Mouse (Mus musculus): Measurements from ENCODE around the gene Nat8f4.
A peak's percentile ranks its signal among the peaks of the same experiment; 100 is the strongest.
"Not testable (repeated sequence)": the region's sequence is repeated elsewhere in the genome, so short reads cannot be mapped to it uniquely, and the experiment has no call there.

Gene Nat8f4

DNA sequence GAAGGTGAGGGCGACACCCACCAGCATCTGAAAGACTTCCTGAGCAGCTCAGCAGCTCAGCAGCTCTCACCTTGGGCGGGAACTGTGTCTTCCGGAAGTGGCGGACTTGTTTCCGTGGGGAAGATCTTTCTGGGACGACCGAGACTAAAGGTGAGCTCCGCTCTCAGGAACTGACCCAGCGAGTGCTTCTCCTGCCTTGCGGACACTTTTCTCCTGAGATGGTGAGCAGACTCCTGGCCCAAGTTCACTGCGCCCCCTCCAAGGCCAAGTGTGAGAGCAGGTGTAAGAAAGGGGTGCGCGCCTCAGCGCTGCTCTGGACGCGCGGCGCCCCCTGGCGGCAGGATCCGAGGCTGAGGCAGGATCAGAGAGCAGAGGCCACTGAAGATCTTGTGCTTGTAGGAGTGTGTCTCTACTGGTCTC is at the start of gene Nat8f4:
Gene Nat8f4 (minus strand): TSS at position 243 of the 420 bp plus-strand sequence.
- peak; percentile 84 to 88 for DNase-seq

DNA sequence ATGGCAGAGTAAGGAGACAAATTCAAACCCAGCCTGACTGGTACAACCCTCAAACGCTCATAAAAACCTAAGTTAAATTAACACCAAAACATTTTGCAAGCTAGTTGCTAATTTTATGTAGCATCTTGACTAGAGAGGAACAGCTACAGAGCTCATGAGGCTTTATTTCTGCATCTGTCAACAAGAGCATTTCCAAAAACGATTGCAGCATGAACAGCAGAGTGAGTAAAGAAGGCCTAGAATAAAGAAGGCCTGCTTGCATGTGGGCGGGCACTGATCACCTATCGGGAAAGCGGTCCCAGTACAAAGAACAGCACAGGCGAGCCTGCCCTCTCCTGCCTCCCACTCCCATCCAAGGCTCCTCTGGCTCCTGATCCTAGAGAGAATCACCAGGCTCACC is 43.9 kb upstream of the Nat8f4 start:
- no peak for DNase-seq

DNA sequence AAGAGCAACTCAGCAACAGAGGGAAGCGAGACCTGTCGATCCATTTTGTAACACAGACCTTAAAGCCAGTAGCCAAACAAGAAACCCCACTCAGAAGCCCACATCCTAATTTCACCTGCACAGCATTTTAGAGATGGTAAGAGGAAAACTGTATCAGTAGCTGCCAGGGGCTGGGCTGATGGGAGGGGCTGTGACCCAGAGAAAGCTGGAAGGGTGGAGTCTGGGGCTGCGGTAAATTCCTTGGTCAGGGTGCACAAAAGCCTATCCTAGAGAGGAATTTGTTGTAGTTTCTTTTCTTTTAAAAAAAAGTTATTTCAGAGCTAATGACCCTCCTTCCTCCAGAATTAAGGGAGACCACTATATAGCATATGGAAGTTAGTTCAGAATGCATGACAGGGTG is 37.8 kb upstream of the Nat8f4 start:
- DNase-seq, result no peak

DNA sequence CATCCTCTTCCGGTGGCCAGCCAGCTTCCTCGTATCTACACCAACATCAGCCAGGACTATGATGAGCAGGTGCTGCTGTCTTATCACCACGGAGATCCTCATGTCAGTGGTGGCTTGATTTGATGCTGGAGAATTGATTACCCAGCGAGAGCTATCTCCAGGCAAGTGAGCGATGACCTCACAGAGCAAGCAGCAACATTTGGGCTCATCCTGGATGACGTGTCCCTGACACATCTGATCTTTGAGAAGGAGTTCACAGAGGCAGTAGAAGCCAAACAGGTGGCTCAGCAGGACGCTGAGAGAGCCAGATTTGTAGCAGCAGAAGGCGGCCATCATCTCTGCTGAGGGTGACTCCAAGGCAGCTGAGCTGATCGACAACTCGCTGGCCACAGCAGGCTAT is 34.0 kb upstream of the Nat8f4 start:
- DNase-seq, result no peak

DNA sequence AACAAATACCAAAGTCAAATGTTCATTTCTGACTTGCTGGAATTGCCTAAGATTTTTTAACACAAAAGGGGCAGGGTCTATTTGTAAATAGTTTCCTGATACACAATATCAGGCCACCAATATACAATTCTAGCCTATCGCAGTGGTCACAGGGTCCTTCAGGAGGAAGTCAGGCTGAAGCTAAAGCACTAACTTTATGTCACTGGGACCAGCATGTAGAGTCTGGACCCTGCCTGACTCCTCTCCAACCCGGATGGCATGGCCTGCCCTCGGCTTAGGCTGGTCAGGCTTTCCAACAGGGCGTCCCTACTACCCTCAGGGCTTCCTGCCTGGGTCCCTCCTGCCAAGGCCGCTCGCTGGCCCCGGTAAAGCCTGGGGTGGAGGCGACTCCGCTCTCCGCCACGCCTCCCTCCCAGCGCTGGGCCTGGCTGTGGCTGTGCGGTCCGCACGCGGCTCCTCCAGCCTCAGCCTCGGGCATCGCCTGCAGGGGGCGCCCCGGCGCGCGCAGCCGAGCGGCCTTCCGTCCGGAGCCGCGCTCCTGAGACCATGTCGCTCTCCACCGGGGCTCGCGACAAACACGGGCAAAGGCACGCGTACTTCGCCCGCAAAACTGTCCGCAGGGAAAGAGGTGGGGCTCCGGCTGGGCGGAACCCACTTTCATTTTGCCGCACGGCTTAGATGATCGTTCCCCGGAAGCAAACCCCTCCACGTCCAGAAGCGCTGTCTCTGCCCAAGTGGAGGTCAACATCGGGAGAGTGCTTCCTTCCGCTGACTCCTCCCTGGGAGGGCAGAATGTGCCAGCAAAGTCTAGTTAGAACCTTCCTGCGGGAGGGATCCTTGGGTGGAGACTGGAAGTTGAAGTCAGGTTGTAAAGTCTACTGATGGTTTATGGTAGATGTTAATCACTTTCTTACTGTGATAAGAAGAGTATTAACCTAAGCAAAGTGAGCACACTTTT is 32.1 kb upstream of the Nat8f4 start:
- DNase-seq, result peak; percentile 85 to 91

DNA sequence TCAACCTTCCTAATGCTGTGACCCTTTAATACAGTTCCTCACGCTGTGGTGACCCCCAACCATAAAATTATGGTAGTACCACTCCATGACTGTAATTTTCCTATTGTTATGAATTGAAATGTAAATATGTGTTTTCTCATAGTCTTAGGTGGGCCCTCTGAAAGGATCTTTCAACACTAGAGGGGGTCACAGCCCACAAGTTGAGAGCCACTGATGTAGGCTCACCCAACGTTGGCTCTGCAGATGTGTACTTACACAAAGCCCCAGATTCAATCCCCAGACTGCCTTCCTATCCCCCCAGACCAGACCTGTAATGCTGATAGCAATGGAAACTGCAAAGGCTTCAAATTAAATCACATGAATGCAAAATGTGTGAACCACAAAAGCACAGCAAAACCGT is 31.0 kb upstream of the Nat8f4 start:
- no peak for DNase-seq

DNA sequence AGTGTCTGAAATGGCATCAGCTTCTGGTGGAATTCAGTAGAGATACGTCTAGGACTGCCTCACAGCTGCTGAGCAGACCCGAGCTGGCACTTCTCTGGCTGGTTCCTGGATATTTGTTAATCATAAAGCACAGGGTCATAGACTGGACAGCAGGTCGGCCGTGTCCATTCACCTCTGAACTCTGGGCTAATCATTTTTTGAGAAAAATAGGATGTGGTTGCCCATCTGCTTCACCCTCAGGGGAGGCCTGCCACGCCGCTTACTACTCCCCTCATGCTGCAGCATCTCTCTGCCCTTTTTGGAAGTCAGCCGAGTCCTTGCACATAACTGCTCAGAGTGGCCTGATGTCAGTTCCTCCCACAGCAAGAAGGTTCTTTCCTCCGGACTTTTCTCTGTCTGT is 29.4 kb upstream of the Nat8f4 start:
- peak; percentile 30 to 54 for DNase-seq

DNA sequence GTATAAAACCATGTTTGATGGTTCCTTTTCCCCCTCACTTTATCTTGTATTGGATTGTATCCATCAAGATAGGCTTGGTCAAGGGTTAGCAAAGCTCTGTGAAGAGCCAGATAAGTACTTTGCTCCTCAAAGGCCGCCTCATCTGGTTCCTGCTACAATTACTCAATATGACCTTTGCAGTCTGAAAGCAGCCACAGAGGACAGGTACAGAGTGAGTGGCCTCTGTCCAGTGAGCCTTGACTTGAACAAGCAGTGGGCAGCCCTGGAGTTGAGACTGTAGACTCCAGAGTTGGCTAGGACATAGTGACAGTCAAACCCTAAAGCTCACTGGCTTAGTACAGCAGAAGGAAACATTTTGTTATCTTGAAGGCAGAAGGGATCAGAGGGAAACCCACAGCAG is 24.6 kb upstream of the Nat8f4 start:
- no peak for DNase-seq

DNA sequence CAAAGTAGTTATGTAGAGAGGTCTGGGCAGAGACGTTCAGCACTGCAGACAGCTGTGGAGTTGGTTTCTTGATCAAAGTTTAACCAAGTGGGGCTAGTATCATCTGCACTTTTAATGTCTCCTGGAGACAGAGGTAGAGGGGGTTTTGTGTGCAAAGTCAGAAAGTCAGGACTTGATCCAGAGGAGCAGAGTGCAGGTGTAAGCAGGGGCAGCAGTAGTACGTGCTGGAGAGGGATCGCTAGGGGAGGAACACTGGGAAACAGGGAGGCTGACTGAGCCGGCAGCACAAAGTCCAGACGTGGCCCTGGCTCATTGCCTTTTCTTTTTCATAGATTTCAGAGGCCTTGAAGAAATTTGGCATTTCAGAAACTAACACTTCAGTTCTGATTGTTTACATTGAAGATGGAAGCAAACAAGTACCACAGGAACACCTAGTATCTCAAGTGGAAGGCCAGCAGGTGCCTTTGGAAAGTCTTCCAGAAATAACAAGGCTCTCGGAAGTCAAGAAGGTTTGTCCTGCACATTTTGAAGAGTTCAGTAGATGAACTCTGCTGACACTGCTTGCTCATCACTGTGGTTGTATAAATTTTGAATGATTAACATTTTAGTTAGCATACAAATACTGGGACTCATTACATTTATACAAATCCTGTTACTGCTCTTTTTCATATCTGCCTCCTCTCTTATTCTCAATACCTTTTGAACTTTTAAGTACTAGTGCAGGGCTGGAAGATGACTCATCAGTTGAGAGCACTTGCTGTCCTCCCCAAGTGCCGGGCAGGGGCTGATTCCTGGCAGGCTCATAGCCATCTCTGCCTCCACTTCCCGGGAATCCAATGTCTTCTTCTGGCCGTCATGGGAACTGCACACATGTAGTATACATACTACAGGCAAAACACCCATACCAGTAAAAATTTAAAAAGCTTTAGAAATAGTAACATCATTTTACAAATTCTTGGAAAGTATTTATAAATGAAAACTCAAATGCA is 23.1 kb upstream of the Nat8f4 start:
- peak; percentile 24 to 45 for DNase-seq

DNA sequence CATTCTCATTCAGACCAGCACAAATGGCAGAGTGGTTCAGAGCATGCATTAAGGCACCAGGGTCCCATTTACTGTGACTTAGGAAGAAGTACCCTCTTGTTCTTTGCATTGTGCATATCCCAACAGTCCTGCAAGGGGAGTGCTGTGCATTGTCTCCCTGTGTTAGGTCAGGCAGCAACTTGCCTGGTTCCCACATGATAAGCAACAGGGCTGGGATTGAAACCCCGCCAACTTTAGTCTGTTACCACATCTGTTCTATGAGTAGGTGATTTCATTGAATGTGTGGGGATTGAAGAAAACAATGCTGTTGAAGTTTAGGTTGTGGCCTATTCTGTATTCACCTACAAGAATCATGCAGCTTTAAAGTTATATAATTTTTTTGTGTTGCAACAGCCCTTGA is 22.0 kb upstream of the Nat8f4 start:
- DNase-seq, result no peak

DNA sequence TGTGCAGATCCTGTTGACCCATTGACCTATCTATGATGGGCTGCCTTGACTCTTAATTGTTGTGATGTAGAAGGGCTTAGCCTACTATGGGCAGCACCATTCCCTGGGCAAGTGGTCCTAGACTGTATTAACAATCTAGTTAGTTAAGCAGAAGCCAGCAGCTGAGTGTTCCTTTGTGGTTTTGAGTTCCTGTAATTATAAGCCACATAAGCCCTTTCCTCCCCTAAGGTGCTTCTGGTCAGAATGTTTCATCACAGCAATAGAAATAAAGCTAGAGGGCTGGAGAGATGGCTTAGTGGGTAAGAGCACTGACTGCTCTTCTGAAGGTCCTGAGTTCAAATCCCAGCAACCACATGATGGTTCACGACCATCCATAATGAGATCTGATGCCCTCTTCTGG is 19.0 kb upstream of the Nat8f4 start:
- DNase-seq, result no peak

DNA sequence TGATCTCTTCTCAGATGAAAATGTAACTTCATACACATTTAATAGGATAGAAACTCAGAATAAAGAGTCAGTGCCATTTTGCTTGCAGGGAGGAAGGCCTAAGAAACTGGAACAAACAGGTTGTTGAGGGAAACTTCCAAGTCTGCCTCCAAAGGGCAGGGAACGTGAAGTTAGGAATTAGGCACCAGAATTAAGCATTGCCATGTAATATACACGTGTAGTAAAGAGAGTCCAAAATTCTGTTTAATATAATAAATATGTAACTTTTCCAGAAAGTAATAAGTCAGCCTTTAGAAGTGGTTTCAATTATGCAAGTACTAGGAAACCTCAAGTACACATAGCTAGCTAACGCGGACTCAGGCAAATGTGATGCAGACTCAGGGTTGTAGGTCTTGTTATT is 14.7 kb upstream of the Nat8f4 start:
- DNase-seq, result no peak

DNA sequence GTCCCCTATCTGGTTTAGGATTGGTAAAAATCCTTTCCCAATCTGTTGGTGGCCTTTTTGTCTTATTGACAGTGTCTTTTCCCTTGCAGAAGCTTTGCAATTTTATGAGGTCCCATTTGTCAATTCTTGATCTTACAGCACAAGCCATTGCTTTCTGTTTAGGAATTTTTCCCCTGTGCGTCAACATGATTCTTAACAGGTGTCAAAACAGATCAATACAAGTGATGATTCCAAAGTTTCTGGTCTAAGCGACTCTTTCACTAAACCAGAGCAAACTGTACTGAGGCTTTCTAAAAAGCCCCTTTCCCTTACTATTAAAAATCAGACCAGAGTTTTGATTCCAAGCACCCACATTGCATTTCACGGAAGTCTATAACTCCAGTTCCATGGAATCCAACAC is 13.7 kb upstream of the Nat8f4 start:
- DNase-seq, result not testable (repeated sequence)

DNA sequence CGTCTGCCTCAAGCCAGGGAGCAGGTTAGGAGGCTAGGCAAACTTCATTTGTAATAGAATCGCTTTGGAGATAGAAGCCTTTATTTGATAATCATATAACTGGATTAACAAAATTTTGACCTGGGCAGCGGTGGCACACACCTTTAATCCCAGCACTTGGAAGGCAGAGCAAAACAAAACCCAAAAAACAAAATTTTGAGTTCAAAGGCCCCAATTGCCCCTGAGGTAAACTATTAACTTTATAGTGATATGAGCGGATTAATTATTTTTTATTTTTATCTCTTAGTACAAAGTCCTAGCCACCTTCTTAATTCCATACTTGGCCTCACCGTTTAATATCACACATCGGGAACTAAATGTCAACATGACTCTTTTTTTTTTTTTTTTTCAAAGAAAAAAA is 11.9 kb upstream of the Nat8f4 start:
- no peak for DNase-seq

DNA sequence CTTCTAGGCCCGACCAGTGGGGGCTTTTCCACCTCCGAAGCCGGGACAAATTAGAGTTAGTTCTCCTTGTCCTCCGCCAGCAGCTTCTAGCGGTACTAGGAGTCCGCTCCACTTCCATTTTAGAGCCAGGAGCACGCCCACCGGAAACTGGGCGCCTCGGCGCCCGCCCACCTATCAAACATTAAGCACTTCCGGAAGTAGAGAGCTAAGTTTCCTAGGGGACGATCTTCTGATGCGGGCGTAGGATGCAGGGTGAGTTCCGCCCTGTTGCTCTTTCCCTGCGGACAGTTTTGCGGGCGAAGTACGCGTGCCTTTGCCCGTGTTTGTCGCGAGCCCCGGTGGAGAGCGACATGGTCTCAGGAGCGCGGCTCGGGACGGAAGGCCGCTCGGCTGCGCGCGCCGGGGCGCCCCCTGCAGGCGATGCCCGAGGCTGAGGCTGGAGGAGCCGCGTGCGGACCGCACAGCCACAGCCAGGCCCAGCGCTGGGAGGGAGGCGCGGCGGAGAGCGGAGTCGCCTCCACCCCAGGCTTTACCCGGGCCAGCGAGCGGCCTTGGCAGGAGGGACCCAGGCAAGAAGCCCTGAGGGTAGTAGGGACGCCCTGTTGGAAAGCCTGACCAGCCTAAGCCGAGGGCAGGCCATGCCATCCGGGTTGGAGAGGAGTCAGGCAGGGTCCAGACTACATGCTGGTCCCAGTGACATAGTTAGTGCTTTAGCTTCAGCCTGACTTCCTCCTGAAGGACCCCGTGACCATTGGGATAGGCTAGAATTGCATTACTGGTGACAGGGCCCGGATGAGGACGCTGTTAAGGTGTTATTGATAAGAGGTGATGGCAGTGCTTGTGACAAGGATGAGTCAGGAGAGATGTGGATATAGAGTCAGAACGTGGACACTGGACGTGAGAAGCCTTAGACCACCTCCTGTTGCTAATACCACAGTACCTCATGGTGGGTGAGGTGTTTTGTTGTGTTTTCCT is 11.1 kb upstream of the Nat8f4 start, which contains the start of gene Nat8f1:
Gene Nat8f1 (minus strand): TSS at position 149 of the 975 bp plus-strand sequence.
- DNase-seq, result peak; percentile 89 to 94

DNA sequence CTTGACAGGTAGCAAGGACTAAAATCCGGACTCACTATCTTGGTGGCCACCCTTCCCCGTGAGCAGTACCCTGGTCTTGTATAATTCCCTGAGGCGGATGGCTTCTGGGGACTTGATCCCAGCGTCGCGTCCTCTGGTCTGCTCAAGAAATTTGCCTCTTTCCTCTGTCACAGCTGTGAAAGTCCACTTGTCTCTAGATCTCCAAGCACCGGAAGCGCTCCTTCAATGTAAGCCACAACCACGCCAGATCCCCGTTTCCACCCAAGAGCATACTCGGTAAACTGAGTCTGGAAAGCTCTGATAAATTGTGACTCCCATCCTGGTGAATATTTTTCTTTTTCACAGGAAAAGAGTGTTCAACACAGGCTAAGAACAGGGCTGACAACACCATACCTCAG is 10.5 kb upstream of the Nat8f4 start:
- no peak for DNase-seq

DNA sequence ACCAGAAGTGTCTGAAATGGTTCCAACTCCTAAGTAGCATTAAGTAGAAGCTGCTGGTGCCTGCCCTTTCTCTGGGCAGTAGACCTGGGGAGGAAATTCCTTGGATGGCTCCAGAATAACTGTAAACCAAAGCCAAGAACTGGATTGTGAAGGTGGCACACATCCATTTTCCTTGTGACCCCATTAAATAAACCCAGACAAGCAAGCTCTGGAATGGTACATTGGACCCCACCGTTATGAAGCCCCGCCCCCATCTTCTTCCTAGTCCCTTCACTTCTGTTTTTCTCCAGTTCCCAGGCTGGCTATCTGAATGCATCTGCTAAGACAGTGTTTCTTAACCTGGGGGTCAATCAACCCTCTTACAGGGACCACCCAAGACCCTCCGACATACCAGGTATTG is 6.9 kb upstream of the Nat8f4 start, which contains the start of gene Tprkb:
Gene Tprkb (plus strand): TSS at position 279 of the 400 bp plus-strand sequence.
- DNase-seq, result no peak

DNA sequence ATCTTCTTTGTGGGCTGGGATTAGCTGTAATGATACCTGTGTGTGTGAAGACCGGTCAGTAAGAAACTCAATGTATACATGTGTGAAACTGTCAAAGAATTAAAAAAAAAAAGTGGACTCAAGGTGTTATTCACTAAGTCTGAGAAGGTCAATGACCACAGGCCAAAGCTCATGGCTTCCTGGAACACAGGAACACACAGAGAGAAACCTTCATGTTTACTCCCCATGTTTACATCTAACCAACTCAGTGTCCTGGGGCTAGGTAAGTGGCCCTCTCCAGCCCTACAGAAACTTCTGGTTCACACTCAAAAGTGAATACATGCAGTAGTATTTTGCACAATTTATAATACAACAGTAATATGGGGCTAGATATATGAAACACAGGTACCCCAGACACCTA is 5.0 kb upstream of the Nat8f4 start:
- no peak for DNase-seq

DNA sequence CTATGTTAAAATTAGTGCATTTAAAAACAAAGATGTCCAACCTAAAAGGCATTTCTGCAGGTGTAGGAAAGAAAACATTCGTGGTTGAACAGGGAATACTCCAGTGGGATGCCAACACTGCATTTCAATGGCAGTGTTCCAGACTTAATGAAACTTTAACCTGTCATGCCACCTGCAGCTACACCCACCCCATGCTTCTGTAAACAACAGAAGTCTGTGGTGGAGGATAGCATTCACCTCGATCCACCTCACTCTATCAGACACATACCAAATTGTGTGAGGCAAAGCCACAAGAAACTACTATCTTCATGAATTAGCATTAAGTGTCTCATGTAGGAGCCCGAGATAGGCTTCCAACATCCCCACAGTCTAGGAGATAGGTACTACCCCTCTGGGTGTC is 3.7 kb upstream of the Nat8f4 start:
- DNase-seq, result no peak

DNA sequence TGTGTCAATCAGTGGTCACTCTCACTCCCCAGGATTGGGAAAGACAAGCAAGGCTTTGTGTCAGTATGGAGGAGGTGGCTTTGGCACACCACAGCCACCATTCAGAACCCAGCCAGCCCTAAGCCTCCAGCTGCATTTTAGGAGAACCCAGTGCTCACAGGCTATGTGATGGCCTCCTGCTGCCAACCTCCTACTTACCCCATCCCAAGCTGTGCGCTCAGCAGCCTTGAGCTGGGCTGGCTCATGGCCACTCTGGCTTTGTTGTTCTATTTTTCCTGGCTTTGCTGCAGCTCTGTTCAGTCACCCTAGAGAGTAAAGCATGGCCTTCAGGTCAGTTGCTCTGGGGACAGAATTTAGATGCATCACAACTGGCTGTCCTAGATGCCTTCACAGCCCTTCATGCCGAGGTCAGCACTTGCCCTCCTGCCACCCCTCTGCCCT is 2.2 kb upstream of the Nat8f4 start:
- DNase-seq, result peak; percentile 16 to 31

DNA sequence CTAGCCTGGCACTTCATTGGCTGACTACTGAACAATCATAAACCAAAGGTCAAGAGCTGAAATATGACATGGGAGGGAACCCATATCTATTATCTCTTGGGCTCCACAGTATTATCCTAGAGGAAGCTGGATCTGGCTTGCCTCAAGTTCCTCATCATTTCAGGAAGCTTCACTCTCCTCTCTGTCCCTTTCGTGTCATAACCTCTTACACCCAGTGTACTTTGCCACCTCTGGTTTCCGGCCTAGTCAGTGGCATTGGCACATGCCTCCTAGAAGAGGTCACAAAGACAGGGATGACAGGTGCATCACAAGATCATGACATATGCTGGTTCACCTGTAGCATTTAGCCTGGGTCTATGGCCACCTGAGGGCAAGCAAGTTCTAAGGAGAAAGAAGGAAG is 2.4 kb downstream of the Nat8f4 start:
- no peak for DNase-seq

All from kidney, postnatal 4 days (tissue).